Mouse (Mus musculus): ENCODE results near the gene Myef2.

The Myef2 gene

GRCm38 (mm10) chr2:125067894-125068293 lies 55.6 kb downstream of the Myef2 start, which contains the start of gene Slc24a5:
Gene Slc24a5 (plus strand): TSS chr2:125068124.
- DNase-seq (ENCODE audit: low read depth, low spot score) = no peak

- no peak for DNase-seq (ENCODE audit: low read depth, low spot score)
Measured at GRCm38 (mm10) chr2:125067373-125067772, 56.1 kb downstream of the Myef2 start.

GRCm38 (mm10) chr2:125062944-125063343 lies 60.5 kb downstream of the Myef2 start:
- no peak for DNase-seq (ENCODE audit: low read depth, low spot score)

DNA sequence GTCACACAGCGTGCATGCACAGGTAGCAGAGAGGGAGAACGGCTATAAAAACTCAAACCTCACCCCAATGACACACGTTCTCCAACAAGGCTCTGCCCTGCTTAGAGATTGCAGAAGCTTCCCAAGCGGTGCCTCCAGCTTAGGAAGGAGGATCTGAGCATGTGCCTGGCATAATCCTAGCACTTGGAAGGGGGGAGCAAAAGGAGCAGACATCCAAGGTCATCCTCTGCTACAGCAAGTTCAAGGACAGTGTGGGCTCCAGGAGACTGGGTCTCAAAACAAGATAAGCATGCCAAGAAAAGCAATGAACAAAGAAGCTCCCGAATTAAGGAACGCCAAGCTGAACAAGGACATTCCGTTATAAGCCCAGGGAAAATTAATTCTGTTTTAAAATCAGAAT lies 62.0 kb downstream of the Myef2 start:
- DNase-seq (ENCODE audit: low read depth, low spot score) = no peak

DNA sequence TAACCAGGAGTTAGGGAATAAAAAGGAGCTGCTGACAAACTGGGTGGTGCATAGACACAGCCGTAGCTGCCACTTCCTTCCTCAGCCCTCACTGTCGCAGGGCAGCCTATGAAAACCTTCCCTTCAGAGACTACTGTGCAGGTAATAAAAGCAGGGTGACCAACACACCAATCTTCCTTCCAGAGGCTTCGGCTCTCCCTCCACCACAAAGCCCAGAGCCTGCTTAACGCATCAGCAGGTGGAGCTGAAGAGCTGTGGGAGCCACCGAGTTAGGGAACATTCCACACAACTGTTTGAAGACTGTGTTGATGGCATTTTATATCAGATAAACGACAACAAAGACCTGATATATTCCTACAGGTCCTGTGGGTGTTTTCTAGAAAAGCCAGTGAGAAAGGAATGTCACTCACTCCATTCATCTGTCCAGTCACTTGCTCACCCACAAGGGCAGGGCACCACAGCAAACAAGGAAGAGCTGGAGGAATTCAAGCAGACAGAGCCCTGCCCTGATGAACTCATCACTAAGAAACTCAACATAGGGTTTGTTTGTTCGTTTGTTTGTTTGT lies 66.1 kb downstream of the Myef2 start:
- DNase-seq (ENCODE audit: low read depth, low spot score) = no peak

DNA sequence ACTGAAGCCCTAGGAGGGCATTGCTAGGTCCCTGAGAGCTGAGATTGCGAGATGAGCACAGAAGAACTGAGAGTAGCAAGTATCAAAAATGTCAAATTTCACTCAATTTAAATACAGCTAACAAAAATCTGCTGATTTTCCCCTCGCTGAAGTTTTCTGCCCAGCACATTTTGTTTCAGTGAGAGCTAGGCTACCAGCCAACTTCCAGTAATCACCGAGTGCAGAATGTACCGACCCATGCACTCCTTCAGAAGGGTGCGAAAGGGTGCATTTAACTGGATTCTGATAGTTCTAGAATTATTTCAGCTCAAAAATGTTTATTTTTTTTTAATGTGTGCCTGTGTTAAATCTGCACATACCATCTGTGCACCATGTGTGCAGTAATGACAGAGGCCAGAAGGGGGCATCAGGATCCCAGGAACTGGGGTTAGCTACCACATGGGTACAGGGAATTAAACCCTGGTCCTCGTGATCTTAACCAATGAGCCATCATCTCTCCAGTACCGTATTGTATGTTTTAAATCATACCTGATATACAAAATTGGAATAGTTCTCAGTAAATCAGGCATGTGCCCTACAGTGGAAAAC lies 68.1 kb downstream of the Myef2 start:
- DNase-seq (ENCODE audit: low read depth, low spot score) = no peak

Measured in WW6 (cell line).